Mouse (Mus musculus) forebrain, embryonic 11.5 days (tissue): ENCODE measurements at regions not wholly inside any gene's neighbourhood (a gene's known extent, or its start where the extent isn't known, plus 50 kb on each side); places are given as distances from the start of the nearest gene placed in this dataset.

Experiments
- ATAC-seq: fragments of 200-750 bp; cut with Nextera tagmentation; replicated peaks from 2 replicates; pipeline ENCODE4 v1.8.0; 2017; ENCODE audit warnings: moderate TSS enrichment; ENCODE audit not compliant: low FRiP score
- DNase-seq: peaks from one replicate; pipeline ENCODE4 v3.0.0-alpha.2; 2017; ENCODE audit warnings: low spot score
- H3K27ac ChIP-seq: fragments of 300-500 bp; sonication (generic); 2 replicates; pipeline ENCODE4 v1.5.1; 2014; ENCODE audit warnings: low read depth, low read length
- H3K27me3 ChIP-seq: fragments of 300-500 bp; sonication (generic); 2 replicates; pipeline ENCODE4 v1.6.1; 2014; ENCODE audit warnings: mild to moderate bottlenecking, low read length, mixed read lengths; ENCODE audit not compliant: control insufficient read depth, insufficient read depth
- H3K36me3 ChIP-seq: fragments of 300-500 bp; sonication (generic); 2 replicates; pipeline ENCODE4 v1.6.1; 2014; ENCODE audit warnings: mild to moderate bottlenecking, low read length, moderate library complexity, mixed read lengths; ENCODE audit not compliant: control insufficient read depth, insufficient read depth
- H3K4me1 ChIP-seq: fragments of 300-500 bp; sonication (generic); replicated peaks from 2 replicates; pipeline ENCODE4 v1.6.1; 2014; ENCODE audit warnings: low read length, mixed read lengths; ENCODE audit not compliant: control insufficient read depth, insufficient read depth
- H3K4me2 ChIP-seq: fragments of 300-500 bp; sonication (generic); 2 replicates; pipeline ENCODE4 v1.6.1; 2014; ENCODE audit warnings: low read depth, mild to moderate bottlenecking, low read length, moderate library complexity, mixed read lengths; ENCODE audit not compliant: severe bottlenecking
- H3K4me3 ChIP-seq: fragments of 300-500 bp; sonication (generic); 2 replicates; pipeline ENCODE4 v1.5.1; 2014; ENCODE audit warnings: low read depth, low read length
- H3K9ac ChIP-seq: fragments of 300-500 bp; sonication (generic); 2 replicates; pipeline ENCODE4 v1.6.1; 2014; ENCODE audit warnings: low read length
- H3K9me3 ChIP-seq: fragments of 300-500 bp; sonication (generic); 2 replicates; pipeline ENCODE4 v1.6.1; 2016; ENCODE audit warnings: low read length, mixed read lengths; ENCODE audit not compliant: control insufficient read depth
- WGBS: fragments of 180-500 bp; shearing (Covaris S2); extraction: QIAGEN DNeasy Blood & Tissue Kit; methylation state at CpG from one replicate; pipeline ENCODE4 v1.1.7; 2014; 5-methylcytosine and 5-hydroxymethylcytosine counted together

DNA sequence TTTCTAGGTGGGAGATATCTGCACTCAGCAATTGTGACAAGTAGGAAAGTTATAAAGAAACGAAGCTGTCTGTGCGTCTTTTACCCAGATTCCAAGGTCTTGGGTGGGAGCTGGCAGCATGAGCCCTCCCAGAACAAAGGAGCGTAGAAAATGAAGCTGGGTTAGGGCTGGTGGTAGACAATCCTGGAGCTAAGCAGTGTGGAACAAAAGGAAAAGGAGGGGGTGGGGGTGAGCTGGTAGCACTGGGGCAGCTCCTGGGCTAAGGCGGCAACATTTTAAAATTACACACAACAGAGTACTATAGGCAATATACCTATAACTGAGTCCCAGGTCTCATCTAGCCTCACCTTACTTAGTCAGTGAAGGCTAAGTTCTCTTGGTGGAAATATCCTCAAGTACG, 235.6 kb upstream of the Cited2 start:
- Histone ChIP-seq H3K4me1 (no peaks in the 10 kb centered on the region), H3K9ac (no peak overlapping the region), H3K36me3 (no peaks in the 10 kb centered on the region), H3K4me3 (no peak overlapping the region), H3K27ac (no peak overlapping the region), H3K9me3 (no peaks in the 10 kb centered on the region), H3K4me2 (no peak overlapping the region), H3K27me3 (no peaks in the 10 kb centered on the region)
- no peak for ATAC-seq
- DNase-seq, result no peak
- 63% methylated on average over 5 of the region's 5 CpGs for WGBS

DNA sequence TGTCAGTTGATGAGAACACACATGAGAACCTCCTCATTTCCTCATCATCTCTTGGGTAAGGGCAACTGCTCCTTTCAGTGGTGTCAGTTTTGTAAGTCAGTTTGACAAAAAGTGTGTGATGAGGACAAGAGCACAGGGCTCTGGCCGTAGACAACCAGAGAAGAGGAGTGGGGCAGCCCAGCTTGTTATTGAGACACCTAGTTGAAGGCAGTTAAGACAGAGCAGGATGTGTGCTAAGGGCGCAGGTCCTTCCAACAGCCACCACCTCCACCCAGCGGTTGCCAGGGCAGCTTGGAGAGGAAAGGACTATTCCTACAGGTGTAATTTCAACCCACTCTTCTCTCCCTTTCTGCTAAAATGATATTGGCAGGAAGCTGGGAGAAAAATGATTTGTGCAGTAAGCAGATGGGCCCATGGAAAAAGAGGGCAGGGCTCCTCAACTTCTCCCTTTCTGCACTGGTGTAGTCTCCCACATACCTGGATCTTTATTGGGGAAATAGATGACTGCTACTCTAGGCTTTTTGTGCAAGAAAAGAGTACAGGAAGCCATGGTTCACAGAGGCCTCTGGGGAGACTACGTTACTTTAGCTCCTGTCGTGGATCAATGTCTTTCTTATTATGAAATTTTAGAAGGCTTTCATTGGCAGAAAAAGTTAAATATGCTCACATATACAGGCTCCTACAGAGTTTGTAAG, 231.3 kb upstream of the Cited2 start:
- no peak for ATAC-seq

DNA sequence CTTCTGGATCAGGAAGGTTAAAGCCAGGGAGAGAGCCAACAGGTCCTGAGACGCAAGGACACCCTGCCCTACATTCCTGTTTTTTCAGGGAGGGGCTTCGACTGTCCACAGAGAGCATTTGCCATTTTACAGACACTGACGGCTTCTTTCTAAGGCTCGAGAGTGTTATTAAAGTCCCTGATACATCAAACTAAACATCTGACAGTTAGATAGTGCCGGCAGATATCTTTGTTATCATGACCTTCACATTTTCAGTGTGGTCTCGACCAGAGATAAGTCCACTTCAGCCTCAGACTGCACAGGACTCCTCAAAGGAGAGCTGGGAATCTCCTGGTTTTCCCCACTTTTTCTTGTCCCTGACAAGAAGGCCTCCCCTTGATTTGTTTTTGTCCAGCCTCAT, 229.9 kb upstream of the Cited2 start:
- WGBS, result 87% methylated on average over 6 of the region's 6 CpGs
- DNase-seq (no peak), ATAC-seq (no peak)
- H3K36me3 ChIP-seq, result no peaks in the 10 kb centered on the region
- H3K4me2 ChIP-seq, result no peak overlapping the region
- H3K4me1 ChIP-seq, result no peaks in the 10 kb centered on the region
- no peaks in the 10 kb centered on the region for H3K9me3 ChIP-seq
- no peak overlapping the region for H3K27ac ChIP-seq
- H3K9ac ChIP-seq, result no peak overlapping the region
- no peaks in the 10 kb centered on the region for H3K27me3 ChIP-seq
- H3K4me3 ChIP-seq, result no peak overlapping the region

More for the DNA sequence above, 231.3 kb upstream of the Cited2 start:
- no peak for DNase-seq
- no peak overlapping the region for H3K9ac ChIP-seq
- no peaks in the 10 kb centered on the region for H3K27me3 ChIP-seq
- no peaks in the 10 kb centered on the region for H3K4me1 ChIP-seq
- H3K9me3 ChIP-seq, result no peaks in the 10 kb centered on the region
- 89% methylated on average over 5 of the region's 5 CpGs for WGBS
- no peak overlapping the region for H3K4me2 ChIP-seq
- no peak overlapping the region for H3K4me3 ChIP-seq
- H3K36me3 ChIP-seq, result no peaks in the 10 kb centered on the region
- H3K27ac ChIP-seq, result no peak overlapping the region

DNA sequence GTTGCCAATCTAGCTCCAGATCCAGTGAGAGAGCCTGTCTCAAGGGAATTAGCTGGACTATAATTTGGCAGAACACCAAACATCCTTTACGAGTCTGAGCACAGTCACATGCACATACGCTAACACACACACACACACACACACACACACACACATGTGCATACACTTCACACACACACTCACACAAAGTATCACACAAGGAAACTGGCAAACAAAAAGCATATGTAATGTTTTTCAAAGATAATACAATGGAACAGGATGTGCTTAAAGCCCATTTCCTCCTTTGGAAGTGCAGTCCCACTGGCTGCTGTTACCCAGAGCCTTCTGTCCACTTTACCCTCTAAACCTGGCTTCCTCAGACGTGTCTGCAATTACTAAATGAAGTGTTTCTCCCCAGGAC, 226.2 kb upstream of the Cited2 start:
- H3K27ac ChIP-seq, result no peak overlapping the region
- no peak overlapping the region for H3K9ac ChIP-seq
- H3K36me3 ChIP-seq, result no peaks in the 10 kb centered on the region
- no peak for DNase-seq
- no peak for ATAC-seq
- no peaks in the 10 kb centered on the region for H3K27me3 ChIP-seq
- no peaks in the 10 kb centered on the region; the same call in 1 of the 2 replicates for H3K9me3 ChIP-seq
- no peak overlapping the region for H3K4me3 ChIP-seq
- no peak overlapping the region for H3K4me2 ChIP-seq
- WGBS, result 90% methylated on average over 3 of the region's 3 CpGs
- H3K4me1 ChIP-seq, result no peaks in the 10 kb centered on the region

DNA sequence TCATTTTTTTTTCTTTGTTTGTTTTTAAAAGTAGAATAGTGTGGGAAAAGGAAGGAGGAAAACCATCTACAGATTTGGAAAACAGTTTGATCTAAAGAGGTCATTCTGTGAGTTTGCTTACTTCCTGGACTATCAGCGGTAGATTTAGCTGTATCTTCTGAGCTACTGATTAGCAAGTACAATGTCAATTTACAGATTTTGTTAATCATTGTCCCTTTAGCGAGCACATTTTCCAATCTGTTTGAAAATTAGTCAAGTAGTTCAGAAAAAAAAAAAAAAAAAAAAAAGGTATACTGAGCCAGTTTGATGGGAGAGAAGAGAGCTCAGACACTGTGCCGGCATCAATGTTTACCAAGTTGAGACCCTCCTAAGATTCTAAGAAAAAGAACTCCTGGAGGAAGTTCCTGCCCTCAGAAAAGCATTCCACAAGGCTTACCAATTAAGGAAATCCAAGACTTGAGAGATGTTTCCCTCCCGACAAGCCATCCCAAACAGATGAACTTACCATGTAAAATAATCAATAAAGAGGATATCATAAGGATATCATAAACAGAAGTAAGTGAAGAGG, 212.3 kb upstream of the Cited2 start:
- WGBS, result 90% methylated on average over 4 of the region's 4 CpGs
- Histone ChIP-seq H3K27me3 (no peaks in the 10 kb centered on the region), H3K36me3 (no peaks in the 10 kb centered on the region), H3K4me2 (no peak overlapping the region), H3K27ac (no peak overlapping the region), H3K9me3 (no peaks in the 10 kb centered on the region; the same call in 1 of the 2 replicates), H3K4me3 (no peak overlapping the region), H3K9ac (no peak overlapping the region), H3K4me1 (peaks cover 3% of the 10 kb centered on the region; the same call in 1 of the 2 replicates)
- DNase-seq, result no peak
- no peak for ATAC-seq

DNA sequence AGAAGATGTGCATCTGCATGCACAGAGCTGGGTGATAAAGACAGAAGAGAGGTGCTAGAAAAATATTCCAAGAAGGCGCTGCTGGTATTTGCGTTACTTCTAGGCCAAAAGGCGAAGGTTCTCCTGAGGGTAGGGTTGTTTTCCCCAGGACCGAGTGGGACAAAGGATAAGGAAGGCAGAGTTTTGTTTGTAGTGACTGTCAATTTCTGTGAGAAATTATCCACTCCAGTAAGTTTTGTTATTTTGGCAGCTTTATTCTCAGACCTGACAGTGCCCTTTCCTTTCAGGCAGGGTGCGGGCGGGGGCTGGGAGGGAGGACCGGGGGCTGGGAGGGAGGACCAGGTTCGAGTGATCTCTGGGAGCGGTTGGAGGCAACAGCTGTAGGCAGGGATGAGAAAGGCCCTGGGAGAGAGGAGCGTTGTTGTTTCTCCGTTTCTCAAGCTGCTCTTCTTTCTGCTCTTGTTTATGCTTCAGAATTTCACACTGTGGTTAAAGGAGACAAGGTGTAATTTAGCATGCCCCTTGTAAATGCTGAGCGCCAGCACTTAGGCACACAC, 211.2 kb upstream of the Cited2 start:
- H3K4me3 ChIP-seq, result no peak overlapping the region
- H3K27ac ChIP-seq, result no peak overlapping the region
- no peaks in the 10 kb centered on the region for H3K36me3 ChIP-seq
- no peaks in the 10 kb centered on the region for H3K27me3 ChIP-seq
- DNase-seq (no peak), ATAC-seq (no peak; the same call in 1 of the 2 replicates)
- WGBS, result 55% methylated on average over 12 of the region's 12 CpGs
- H3K4me2 ChIP-seq, result no peak overlapping the region
- H3K9me3 ChIP-seq, result no peaks in the 10 kb centered on the region
- peaks cover 3% of the 10 kb centered on the region; the same call in 1 of the 2 replicates for H3K4me1 ChIP-seq
- no peak overlapping the region for H3K9ac ChIP-seq

DNA sequence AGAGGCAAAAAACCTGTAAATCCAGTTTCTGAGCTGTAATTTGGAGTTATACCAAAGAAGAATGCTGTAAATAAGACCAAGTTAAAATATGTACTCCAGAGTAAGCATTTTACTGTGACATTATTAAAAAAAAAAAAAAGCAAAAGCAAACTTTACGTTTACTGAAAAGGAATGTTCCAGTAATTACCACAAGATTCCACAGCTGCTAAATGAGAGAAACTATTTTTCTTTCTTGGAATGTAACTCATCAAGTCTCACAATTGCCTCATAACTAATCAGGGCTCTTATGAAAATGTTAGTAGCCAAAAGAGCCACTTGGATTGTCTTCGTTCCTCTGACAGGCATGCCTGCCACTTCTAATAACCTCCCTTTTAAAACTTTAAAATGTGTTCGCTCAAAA, 210.5 kb upstream of the Cited2 start:
- Histone ChIP-seq H3K4me1 (peaks cover 3% of the 10 kb centered on the region; the same call in 1 of the 2 replicates), H3K4me3 (no peak overlapping the region), H3K4me2 (no peak overlapping the region), H3K27ac (no peak overlapping the region), H3K36me3 (no peaks in the 10 kb centered on the region), H3K9ac (no peak overlapping the region), H3K27me3 (no peaks in the 10 kb centered on the region), H3K9me3 (no peaks in the 10 kb centered on the region)
- WGBS, result 83% methylated on average over 3 of the region's 3 CpGs
- DNase-seq (no peak), ATAC-seq (no peak)

DNA sequence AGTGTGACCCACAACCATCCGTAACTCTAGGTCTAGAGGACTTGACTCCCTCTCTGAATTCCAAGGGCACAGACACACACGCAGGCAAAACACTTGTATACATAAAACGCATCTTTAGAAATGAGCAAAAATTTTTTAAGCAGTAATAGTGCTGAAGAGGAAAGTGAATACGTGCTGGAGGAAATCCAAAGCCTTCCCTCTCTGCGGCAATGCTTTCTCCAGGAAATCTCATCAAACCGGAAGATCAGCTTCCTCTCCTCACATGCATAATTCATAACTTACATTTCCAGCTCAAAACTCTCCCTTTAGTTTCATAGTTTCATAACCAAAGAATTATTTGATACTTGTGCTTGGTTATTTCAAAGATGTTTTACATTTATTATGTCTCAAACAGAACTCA, 209.3 kb upstream of the Cited2 start:
- peaks cover 3% of the 10 kb centered on the region; the same call in 1 of the 2 replicates for H3K4me1 ChIP-seq
- no peak overlapping the region for H3K27ac ChIP-seq
- no peak overlapping the region for H3K4me2 ChIP-seq
- H3K36me3 ChIP-seq, result no peaks in the 10 kb centered on the region
- DNase-seq (no peak), ATAC-seq (no peak)
- no peaks in the 10 kb centered on the region for H3K27me3 ChIP-seq
- no peak overlapping the region for H3K9ac ChIP-seq
- WGBS, result 97% methylated on average over 6 of the region's 6 CpGs
- H3K4me3 ChIP-seq, result no peak overlapping the region
- H3K9me3 ChIP-seq, result no peaks in the 10 kb centered on the region

DNA sequence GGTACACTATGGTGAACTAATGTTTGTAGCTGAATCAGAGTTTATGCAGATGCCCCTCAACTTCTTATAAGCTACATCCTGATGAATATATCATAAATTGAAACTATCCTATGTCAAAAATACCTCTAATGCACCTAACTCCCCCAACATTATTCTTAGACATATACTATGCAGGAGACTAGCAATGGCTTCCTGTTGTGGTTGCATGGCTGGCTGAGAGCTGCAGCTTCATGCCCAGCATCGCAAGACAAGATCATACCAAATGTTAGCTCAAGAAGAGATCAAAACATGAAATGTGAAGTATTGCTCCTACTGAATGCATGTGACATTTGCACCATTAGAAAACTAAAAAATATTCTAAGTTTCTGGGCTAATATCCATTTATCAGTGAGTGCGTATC, 206.9 kb upstream of the Cited2 start:
- H3K36me3 ChIP-seq, result no peaks in the 10 kb centered on the region
- H3K4me2 ChIP-seq, result no peak overlapping the region
- H3K9me3 ChIP-seq, result no peaks in the 10 kb centered on the region
- no peak overlapping the region for H3K27ac ChIP-seq
- no peak overlapping the region for H3K4me3 ChIP-seq
- peaks cover 3% of the 10 kb centered on the region; the same call in 1 of the 2 replicates for H3K4me1 ChIP-seq
- H3K27me3 ChIP-seq, result no peaks in the 10 kb centered on the region
- WGBS, result 92% methylated on average over 2 of the region's 2 CpGs
- DNase-seq (no peak), ATAC-seq (no peak)
- H3K9ac ChIP-seq, result no peak overlapping the region
